Mouse (Mus musculus): ENCODE measurements around the gene Stx8.

Stx8 gene

GRCm38 (mm10) chr11:68145066-68145585 lies 179.1 kb downstream of the Stx8 start:
- no peak for DNase-seq (ENCODE audit: low spot score in 2 of 2)

DNA sequence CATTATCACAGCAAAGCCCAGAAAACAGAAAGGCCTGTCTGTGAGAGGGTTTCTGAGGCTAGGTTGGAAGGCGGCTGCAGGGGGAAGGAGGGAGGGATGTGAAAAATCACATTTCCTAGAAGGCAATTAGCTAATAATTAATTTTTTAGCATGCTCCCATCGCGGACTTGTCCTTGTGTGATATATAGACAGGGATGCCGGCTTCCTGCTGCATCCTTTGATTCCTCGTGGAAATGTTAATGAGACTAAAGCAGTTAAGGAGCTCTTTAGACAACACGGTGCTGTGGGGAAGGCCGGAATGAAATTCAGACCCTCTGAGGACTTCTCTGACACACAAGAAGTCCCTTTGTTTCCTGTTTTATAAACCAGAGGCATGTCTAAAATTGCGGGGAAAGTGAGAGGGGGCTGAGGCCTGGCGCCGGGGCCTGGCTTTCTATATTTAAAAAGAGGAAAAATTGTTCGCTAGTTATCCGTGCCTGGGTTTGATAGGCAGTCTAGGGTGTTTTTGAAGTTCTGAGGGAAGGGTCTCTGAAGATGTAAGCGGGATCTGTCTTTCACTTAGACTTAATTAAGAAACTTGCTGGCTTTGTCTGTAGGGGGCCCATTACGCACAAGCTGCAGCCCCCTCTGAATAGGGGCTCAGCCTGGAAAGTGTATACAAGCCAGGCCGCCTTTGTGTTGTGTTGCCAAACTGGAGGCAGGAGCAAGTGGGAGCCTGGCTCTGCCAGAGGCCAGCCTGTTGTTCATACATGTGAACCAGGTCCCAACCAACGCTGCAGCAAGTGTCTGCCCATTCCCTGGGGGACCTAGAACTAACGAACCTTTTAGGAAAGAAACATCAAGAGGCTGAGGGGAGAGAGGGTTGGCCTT lies 179.8 kb downstream of the Stx8 start:
- no peak for DNase-seq (ENCODE audit: low spot score in 2 of 2)

- DNase-seq (ENCODE audit: low spot score in 2 of 2), result no peak
These were observed 180.5 kb downstream of the Stx8 start for GRCm38 (mm10) chr11:68146456-68146851.

- DNase-seq (ENCODE audit: low spot score in 2 of 2), result no peak
These were observed 184.9 kb downstream of the Stx8 start for GRCm38 (mm10) chr11:68150938-68151337.

DNA sequence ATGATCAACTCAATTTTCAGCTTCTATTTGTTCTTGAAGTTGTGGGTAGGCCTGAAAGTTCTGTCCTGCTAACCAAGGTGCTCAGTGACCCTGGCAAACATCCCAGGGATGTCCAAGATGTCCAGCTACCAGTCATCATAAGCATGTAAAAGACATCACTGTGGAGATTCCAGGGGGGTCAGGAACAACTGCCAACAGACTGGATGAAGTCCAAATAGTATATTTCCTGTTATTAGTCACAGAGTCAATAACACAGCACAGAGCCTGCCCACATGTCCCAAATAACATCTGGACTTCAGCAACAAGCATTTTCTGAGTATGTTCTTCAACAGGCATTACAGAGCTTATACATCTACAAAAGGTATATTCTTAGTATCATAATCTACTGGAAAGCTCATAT lies 189.8 kb downstream of the Stx8 start:
- no peak for DNase-seq (ENCODE audit: low spot score in 2 of 2)

GRCm38 (mm10) chr11:68158166-68158565 lies 192.2 kb downstream of the Stx8 start:
- no peak for DNase-seq (ENCODE audit: low spot score in 2 of 2)

DNA sequence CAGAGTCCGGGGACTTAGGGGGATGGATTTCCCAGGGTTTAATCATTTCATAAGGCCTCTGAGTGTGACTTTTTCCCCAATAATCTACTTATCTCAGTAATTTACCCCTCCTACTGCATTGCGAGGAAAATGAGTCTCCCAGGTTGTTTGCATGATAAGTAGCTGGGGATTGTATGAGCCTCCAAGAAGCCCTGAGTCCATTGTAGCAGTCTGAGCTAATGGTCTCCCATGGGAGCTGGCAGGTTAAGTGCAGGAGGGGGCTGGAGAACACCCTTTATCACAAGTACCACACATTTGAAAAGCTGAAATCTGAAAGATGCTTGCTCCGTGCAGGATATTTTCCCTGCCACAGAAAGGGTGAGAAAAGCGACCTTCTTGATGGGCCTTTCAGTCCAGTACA lies 193.9 kb downstream of the Stx8 start:
- no peak for DNase-seq (ENCODE audit: low spot score in 2 of 2)

- DNase-seq (ENCODE audit: low spot score in 2 of 2), result no peak
These were observed 198.4 kb downstream of the Stx8 start for GRCm38 (mm10) chr11:68164408-68164807.

GRCm38 (mm10) chr11:68168427-68168826 lies 202.4 kb downstream of the Stx8 start:
- DNase-seq (ENCODE audit: low spot score in 2 of 2), result no peak

GRCm38 (mm10) chr11:68171973-68172647 lies 206.1 kb downstream of the Stx8 start:
- no peak for DNase-seq (ENCODE audit: low spot score in 2 of 2)

DNA sequence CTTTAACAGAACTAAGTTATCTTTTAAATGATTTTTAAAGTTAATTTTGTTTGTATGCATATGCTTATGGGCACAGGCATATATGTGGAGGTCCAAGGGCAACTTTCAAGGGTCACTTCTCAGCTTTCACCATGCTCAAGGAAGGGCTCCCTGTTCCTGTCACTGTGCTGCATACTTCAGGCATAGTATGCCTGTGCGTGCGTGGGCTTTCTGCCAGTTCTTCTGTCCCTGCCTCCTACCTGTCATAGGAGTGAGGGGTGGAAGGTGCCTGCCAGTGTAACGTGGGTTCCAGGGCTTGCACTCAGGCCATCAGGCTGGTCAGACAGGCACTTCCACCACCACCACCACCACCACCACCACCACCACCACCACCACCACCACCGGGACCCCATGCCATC lies 206.7 kb downstream of the Stx8 start:
- no peak for DNase-seq (ENCODE audit: low spot score in 2 of 2)

DNA sequence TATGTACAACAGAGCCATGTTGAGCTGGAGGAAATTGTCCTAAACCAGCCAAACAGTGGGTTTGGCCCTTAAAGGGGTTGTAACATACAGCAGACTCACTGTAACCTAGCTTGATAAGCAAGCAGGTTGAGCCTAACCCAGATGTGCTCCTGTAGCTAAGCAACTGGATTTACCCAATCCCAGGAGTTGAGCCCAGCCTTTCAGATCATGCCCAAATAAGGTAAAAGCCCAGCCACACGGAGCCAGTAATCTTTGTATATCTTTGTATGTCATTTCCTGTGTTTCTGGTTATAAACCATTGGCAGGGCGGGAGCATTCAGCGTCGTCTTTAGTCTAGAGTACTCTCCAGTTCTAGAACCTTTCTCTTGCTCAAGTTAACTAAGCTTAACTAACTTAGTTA lies 210.6 kb downstream of the Stx8 start:
- DNase-seq (ENCODE audit: low spot score in 2 of 2), result no peak

- no peak for DNase-seq (ENCODE audit: low spot score in 2 of 2)
These were observed 211.4 kb downstream of the Stx8 start for GRCm38 (mm10) chr11:68177415-68177814.

DNA sequence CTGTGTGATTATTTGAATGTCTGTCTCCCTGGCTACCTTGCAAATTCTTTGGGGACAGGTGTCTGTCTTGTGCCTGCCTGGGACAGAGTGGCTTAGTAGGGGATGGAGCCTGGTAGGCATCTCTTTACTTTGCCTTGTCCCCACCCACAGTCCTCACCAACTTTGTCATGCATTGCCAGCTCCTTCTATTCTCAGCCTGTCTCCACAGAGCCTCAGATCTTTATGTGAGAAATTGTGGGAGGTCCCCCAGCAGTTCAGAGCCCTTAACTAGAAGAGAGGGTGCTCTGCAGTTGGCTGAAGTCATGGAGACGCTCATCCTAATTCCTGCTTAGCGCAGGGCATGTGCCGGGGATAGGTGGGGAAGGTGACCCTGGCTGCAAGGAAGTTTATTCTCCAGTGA lies 219.7 kb downstream of the Stx8 start:
- no peak for DNase-seq (ENCODE audit: low spot score in 2 of 2)

DNA sequence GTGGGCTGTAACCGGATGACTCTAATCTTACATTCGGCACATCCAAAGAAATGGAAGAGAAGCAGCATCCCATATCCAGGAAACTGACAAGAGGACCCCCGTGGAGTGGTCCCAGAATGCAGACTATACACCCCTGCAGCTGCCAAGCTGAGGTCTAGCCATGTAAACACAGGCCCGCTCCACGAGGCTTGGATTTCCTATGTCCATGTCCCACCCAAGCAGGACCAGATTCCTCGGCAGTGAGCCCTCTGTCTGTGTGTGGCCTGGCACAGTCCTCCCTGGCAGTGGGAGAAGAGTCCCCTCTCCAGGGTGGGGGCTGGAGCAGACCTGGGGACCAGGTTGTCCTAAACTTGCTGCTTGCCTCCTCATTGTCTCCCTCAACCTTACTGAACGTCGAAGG lies 221.2 kb downstream of the Stx8 start:
- DNase-seq (ENCODE audit: low spot score in 2 of 2), result no peak

GRCm38 (mm10) chr11:68188695-68189201 lies 222.8 kb downstream of the Stx8 start:
- no peak for DNase-seq (ENCODE audit: low spot score in 2 of 2)

DNA sequence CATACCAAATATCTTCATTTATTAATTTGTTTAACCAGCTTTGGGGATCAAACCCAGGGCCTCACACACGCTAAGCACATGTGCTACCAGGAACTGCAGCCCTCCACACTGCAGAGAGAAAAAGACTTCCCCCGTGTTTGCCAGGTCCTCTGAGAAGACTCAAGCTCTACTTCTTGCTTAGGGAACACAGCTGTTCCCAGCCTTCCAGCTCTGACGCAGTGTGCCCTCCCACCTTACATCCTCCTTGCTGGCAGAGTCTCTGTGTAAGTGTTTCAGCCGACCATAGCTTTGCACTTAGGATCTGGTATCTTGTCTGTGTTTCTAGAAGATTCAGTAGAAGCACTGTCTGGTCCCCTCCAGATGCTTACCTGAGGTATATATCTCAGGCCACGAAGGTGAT lies 224.9 kb downstream of the Stx8 start:
- DNase-seq (ENCODE audit: low spot score in 2 of 2), result no peak

DNA sequence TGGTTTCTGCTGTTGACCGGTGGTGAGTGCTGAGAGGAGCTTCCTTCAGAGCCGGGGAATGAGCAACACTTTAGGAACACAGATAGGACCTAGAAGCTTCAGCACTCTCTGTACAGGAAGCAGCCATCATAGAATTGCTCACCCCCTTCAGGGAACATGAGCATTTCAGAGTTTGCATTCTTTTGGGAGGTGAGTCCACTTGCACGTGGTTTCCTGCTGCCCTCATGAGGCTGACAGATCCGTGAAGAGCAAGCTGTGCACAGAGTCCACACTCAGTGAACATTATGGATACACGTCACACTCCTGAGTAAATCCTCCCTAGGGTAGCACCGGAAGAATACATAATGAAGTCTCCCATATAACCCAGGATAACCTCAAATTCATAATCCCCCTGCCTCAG lies 229.2 kb downstream of the Stx8 start:
- no peak for DNase-seq (ENCODE audit: low spot score in 2 of 2)

GRCm38 (mm10) chr11:68195693-68196176 lies 229.7 kb downstream of the Stx8 start:
- no peak for DNase-seq (ENCODE audit: low spot score in 2 of 2)

GRCm38 (mm10) chr11:68196566-68196965 lies 230.6 kb downstream of the Stx8 start:
- DNase-seq (ENCODE audit: low spot score in 2 of 2), result no peak

DNA sequence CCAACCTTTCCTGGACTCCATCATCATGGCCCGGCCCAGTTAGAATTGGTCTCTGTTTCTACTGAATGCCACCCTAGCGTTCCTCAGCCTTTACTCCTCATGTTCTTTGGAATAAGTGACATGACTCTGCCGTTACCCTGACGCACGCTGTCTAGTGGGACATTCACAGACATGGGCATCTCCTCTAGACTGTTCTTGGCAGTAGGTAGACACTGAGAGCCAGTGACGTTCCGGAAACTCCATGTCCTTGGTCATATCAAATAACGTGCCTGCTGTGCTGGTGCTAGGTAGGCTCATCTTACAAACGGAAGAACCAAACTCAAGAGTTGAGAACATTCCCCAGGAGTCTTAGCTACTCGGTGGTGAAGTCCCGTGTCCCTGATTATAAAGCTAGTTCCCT lies 231.5 kb downstream of the Stx8 start:
- DNase-seq (ENCODE audit: low spot score in 2 of 2), result no peak

- no peak for DNase-seq (ENCODE audit: low spot score in 2 of 2)
These were observed 232.7 kb downstream of the Stx8 start for GRCm38 (mm10) chr11:68198696-68199095.

- no peak for DNase-seq (ENCODE audit: low spot score in 2 of 2)
These were observed 233.1 kb downstream of the Stx8 start for GRCm38 (mm10) chr11:68199103-68199502.
